Mouse (Mus musculus) effector memory CD4-positive, alpha-beta T cell, adult 7 months (primary cell): Measurements from ENCODE around the gene Egfl8. TPM values are rescaled to one million over a fixed set of nuclear protein-coding genes. Genes with fewer than 3 reads are reported as not detected.

Experiments
- polyA plus RNA-seq: library from polyadenylated mRNA; unstranded; fragments of 100-300 nt; shearing (Covaris generic); gene quantifications from one replicate; pipeline ENCODE4 v1.2.1, GENCODE M21; 2017

Egfl8 gene
- polyA plus RNA-seq, result 3.2 TPM

DNA sequence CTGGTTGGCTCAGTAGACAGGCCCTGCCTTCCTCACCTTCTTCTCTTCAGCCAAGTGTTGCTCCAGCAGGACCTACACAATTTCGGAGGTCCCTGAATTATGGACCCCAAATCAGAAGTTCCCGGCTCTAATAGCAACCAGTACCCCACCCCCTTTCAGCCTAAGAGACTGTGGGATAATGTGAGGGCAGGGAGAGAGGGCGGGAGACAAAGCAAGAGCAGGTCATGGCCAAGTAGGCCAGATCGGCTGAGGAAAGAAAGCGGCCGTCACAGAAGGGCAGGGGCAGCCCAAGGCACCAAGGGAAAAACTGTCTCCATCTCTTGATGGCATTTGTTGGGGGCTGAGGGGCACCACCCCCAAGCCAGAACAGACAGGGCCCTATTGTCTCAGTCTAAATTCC lies at the start of gene Egfl8:
TSS of gene Egfl8 (minus strand) at position 101 of the 400 bp plus-strand sequence.

GRCm38 (mm10) chr17:34646906-34647787 lies 31.4 kb upstream of the Egfl8 start, which contains the start of gene Atf6b:
Gene Atf6b, plus strand, starts transcription at chr17:34647146.

DNA sequence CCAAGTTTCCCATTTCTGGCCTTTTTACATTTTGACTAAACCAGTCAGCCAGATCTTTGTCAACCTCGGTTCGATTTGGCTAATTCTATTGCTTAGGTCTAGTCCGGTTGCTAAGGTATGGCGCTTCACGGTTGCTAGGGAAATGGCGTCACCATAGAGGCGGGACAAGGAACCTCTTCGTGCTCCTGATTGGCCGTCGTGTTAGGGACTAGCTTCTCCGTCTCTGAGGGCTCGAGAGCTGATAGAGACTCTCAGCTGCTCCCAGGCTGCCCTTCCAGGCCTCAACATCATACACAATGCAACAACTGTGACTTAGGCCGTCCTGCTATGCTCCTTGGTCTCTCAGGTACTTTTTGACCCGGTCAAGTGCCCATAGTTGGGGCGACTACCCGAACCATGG lies 28.8 kb upstream of the Egfl8 start, which contains the start of gene Fkbpl:
TSS of gene Fkbpl (plus strand) at position 157 of the 400 bp plus-strand sequence.

GRCm38 (mm10) chr17:34629221-34629751 lies 13.5 kb upstream of the Egfl8 start, which contains the start of gene Prrt1:
Gene Prrt1, plus strand, starts transcription at chr17:34629533.

DNA sequence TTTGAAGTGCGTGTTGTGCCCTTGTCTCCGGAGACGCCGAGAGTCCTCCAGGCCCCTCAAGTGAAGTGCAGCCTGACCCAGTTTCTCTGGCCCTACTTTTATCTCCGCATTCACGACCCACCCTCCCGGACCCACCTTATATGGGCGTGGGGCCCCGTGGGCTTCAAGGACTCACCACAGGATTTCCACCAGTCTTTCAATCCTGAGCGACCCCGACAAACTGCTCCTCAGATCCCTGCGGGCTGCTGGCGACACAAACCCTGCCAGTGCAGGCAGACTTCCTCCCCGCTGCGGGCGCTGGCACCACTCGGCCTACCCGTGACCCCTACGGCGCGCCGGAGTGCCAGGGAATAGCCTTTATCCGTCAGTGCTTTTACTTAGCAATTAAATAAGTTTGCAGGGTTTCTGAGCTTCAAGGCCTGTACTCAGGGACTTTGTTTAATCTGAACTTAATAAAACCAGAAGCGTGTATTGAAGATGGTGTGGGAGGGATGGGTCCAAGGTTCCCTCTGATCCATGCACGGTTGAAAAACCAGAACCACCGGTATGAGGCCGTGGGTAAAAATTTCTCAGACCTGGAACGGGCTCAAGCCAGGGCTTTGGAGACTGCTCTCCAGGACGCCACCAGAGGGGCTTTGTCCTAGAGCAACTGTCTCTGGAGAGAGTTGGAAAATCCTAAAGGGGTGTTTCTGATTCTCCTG lies 12.3 kb upstream of the Egfl8 start, which contains the start of gene Ppt2:
TSS of gene Ppt2 (minus strand) at position 568 of the 701 bp plus-strand sequence.

GRCm38 (mm10) chr17:34604061-34604508 lies 11.7 kb downstream of the Egfl8 start, which contains the start of gene Agpat1:
Gene Agpat1, plus strand, starts transcription at chr17:34604262.

DNA sequence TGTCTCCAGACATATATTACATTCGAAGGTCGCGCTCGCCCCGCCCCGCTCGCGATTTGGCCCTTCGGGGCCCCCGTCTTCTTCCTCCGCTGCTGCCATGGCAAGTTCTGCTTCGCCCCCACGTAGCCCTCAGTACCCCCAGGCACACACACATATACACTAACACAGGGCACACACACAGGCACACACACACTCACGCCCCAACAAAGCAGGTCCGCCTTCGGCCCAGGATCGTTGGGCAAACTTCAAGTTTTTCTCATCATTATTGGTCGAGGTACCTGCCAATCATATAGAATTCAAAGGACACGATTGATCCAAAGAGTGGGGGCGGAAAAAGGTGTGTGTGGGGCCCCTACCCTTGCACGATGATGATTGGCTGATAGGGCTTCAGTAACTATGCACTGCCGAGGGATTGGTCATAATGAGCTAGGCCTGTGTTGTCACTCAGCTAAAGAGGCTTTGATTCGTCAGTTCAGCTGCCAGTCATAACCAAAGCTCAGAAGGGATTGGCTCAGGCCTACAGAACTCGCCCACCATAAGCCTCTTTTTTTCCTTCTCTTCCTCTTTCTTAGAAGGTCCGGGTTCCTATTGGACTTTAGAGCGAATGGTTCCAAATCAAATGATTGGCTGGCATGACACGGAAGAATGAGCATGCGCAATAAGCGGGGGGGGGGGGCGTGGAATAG lies 12.3 kb downstream of the Egfl8 start, which contains the start of gene Rnf5:
TSS of gene Rnf5 (minus strand) at position 316 of the 686 bp plus-strand sequence.

DNA sequence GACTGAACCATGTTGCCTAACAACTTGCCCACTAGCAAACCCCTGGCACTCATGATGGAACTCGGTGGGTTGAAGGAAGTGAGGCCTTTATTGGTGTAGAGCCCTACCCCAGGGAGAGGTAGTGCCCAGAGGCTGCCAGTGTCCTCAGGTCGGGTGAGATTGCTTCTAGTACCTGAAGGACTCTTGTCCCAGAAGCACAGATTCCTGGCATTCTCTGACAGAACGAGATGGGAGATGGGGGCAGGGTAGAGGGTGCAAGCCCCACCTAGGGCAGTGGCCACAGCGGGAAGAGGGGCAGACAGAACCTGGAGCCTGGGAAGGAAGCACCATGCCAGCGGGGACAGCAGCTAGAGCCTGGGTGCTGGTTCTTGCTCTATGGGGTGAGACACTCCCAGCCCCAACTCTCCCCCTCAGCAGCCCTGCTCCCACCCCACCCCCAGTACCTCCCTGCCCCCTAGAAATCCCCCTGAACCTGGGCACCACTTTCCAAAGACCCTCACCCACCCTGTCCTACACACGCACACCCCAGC lies 18.1 kb downstream of the Egfl8 start, which contains the start of gene Ager:
TSS of gene Ager (plus strand) at position 297 of the 530 bp plus-strand sequence.

DNA sequence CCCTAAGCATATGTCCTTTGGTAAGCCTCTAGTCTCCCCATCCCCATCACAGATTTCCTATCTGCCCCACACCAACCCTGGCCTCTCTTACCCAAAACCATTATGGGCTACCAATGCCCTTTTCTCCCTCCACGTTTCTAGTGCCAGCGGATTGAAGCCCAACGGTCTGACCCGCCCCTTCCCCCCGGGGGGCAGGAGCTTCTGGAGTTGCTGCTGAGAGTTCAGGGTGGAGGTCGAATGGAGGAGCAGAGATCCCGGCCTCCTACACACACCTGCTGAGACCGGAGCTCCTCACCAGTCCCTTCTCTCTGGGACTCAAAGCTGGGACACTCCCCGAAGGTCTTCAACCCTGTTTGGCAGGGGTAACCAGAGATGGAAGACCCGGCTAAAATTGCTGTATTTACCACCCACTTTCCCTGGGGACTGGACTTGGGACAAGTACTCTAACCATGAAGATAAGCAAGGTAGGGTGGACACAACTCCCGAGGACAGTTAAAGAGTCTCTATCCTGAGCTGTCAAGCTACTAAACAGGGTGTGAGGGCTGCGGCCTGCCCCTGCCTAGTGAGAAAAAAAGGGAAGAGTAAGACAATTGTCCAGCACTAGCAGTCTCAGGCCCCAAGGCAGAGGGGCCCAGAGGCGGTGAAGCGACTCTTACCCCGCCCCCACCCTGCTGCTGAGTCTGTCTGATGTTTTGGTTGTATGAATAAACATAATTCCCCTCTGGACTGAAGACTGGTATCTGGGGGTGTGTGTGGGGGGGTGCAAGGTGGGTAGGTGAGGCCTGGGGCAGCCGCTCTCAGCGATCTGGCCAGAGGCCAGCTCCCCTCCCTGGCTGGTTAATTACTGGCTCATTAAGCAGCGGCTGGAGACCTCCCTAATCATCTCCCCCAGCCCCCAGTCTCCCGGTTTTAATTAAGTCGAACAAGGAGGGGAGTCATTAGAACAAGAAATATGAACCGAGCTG lies 24.5 kb downstream of the Egfl8 start, which contains the start of gene Pbx2:
TSS of gene Pbx2 (plus strand) at position 238 of the 965 bp plus-strand sequence.

GRCm38 (mm10) chr17:34589681-34590101 lies 26.1 kb downstream of the Egfl8 start, which contains the start of gene Gpsm3:
Gene Gpsm3, plus strand, starts transcription at chr17:34589806.

GRCm38 (mm10) chr17:34564003-34564421 lies 51.8 kb downstream of the Egfl8 start, which contains the start of gene Notch4:
Gene Notch4, plus strand, starts transcription at chr17:34564268.

Other genes with a start within 250 kb of the Egfl8 start
- gene Btnl1, start 238.8 kb downstream of the Egfl8 start, polyA plus RNA-seq, result not detected
- 1.2 TPM for gene BC051142, start 217.2 kb downstream of the Egfl8 start, polyA plus RNA-seq
- not detected for gene Btnl4, start 138.7 kb downstream of the Egfl8 start, polyA plus RNA-seq
- gene Btnl6, start 98.6 kb downstream of the Egfl8 start, polyA plus RNA-seq, result not detected
- 1.9 TPM for gene Notch4, start 51.7 kb downstream of the Egfl8 start, polyA plus RNA-seq
- 194 TPM for gene Gpsm3, start 26.2 kb downstream of the Egfl8 start, polyA plus RNA-seq
- gene Pbx2, start 24.7 kb downstream of the Egfl8 start, polyA plus RNA-seq, result 5.6 TPM
- not detected for gene Ager, start 18.1 kb downstream of the Egfl8 start, polyA plus RNA-seq
- gene Rnf5, start 12.3 kb downstream of the Egfl8 start, polyA plus RNA-seq, result 59.0 TPM
- gene Agpat1, start 11.7 kb downstream of the Egfl8 start, polyA plus RNA-seq, result 18.8 TPM
- 28.8 TPM for gene Ppt2, start 12.5 kb upstream of the Egfl8 start, polyA plus RNA-seq
- gene Prrt1, start 13.6 kb upstream of the Egfl8 start, polyA plus RNA-seq, result 20.9 TPM
- 1.00 TPM for gene Fkbpl, start 28.8 kb upstream of the Egfl8 start, polyA plus RNA-seq
- gene Atf6b, start 31.2 kb upstream of the Egfl8 start, polyA plus RNA-seq, result 55.9 TPM
- gene Tnxb, start 54.6 kb upstream of the Egfl8 start, polyA plus RNA-seq, result 0.02 TPM
- not detected for gene C4b, start 127.9 kb upstream of the Egfl8 start, polyA plus RNA-seq
- gene Cyp21a1, start 188.6 kb upstream of the Egfl8 start, polyA plus RNA-seq, result not detected
- gene Stk19, start 221.0 kb upstream of the Egfl8 start, polyA plus RNA-seq, result 22.8 TPM
- 93.8 TPM for gene Dxo, start 221.0 kb upstream of the Egfl8 start, polyA plus RNA-seq
- gene Skiv2l, start 234.2 kb upstream of the Egfl8 start, polyA plus RNA-seq, result 117 TPM
- 34.7 TPM for gene Nelfe, start 234.4 kb upstream of the Egfl8 start, polyA plus RNA-seq
- gene Cfb, start 246.5 kb upstream of the Egfl8 start, polyA plus RNA-seq, result 0.40 TPM